Mouse (Mus musculus) hindlimb bud, embryonic 11.5 days (tissue): Measurements from ENCODE around the gene Olfr477.
"Not testable (repeated sequence)": the region's sequence is repeated elsewhere in the genome, so short reads cannot be mapped to it uniquely, and the experiment has no call there.

Experiments
- DNase-seq: peaks from one replicate; pipeline ENCODE4 v3.0.0-alpha.2; 2012; ENCODE audit warnings: low read depth, low spot score; ENCODE audit errors: extremely low spot score

Olfr477 gene

GRCm38 (mm10) chr7:107986393-107986792 is at the start of gene Olfr477:
Gene Olfr477, plus strand, starts transcription at chr7:107986693.
- DNase-seq: no peak

- not testable (repeated sequence) for DNase-seq
Observed at GRCm38 (mm10) chr7:107952539-107952938, 34.0 kb upstream of the Olfr477 start.

GRCm38 (mm10) chr7:107954343-107954742 is 32.1 kb upstream of the Olfr477 start, which contains the start of gene Olfr474:
Gene Olfr474, plus strand, starts transcription at chr7:107954643.
- no peak for DNase-seq

GRCm38 (mm10) chr7:107964503-107964902 is 22.0 kb upstream of the Olfr477 start, which contains the start of gene Olfr476:
Gene Olfr476, plus strand, starts transcription at chr7:107964803.
- DNase-seq: no peak

- not testable (repeated sequence) for DNase-seq
Observed at GRCm38 (mm10) chr7:108014256-108014655, 27.8 kb downstream of the Olfr477 start.

GRCm38 (mm10) chr7:108033889-108034288 is 47.4 kb downstream of the Olfr477 start, which contains the start of gene Olfr478:
Gene Olfr478, minus strand, starts transcription at chr7:108033989.
- DNase-seq: no peak
